Mouse (Mus musculus): ENCODE results near the gene Gm28510. TPM values are rescaled to one million over a fixed set of nuclear protein-coding genes. Genes with fewer than 3 reads are reported as not detected.

Gene Gm28510
- polyA plus RNA-seq (2015; fragmentation: Nextera tagmentation; extraction: Ambion mirVana), result not detected in 2 replicates

GRCm38 (mm10) chrY:10412437-10412836 lies at the start of gene Gm28510:
Gm28510 (plus strand) TSS chrY:10412737.

Other genes starting within 250 kb of the Gm28510 start
- not detected in 2 replicates for gene Gm20834, start 88.1 kb upstream of the Gm28510 start, polyA plus RNA-seq (2015; fragmentation: Nextera tagmentation; extraction: Ambion mirVana)
- gene Gm20737, start 123.3 kb downstream of the Gm28510 start, polyA plus RNA-seq (2015; fragmentation: Nextera tagmentation; extraction: Ambion mirVana), result not detected in 2 replicates
- not detected in 2 replicates for gene Gm21775, start 140.7 kb downstream of the Gm28510 start, polyA plus RNA-seq (2015; fragmentation: Nextera tagmentation; extraction: Ambion mirVana)
- gene Gm21900, start 203.6 kb downstream of the Gm28510 start, polyA plus RNA-seq (2015; fragmentation: Nextera tagmentation; extraction: Ambion mirVana), result not detected in 2 replicates